Mouse (Mus musculus) hindbrain, embryonic 12.5 days (tissue): Measurements from ENCODE around the gene Plekhn1. TPM values are rescaled to one million over a fixed set of nuclear protein-coding genes. Genes with fewer than 3 reads are reported as not detected.

Source experiments
- ATAC-seq: fragments of 200-750 bp; cut with Nextera tagmentation; 2 replicates; pipeline ENCODE4 v1.8.0; 2017; ENCODE audit warnings: moderate TSS enrichment; ENCODE audit not compliant: low FRiP score
- H3K27ac ChIP-seq: fragments of 300-500 bp; sonication (generic); 2 replicates; pipeline ENCODE4 v1.5.1; 2016; ENCODE audit warnings: mild to moderate bottlenecking
- H3K27me3 ChIP-seq: fragments of 300-500 bp; sonication (generic); 2 replicates; pipeline ENCODE4 v1.6.1; 2016; ENCODE audit warnings: mild to moderate bottlenecking
- H3K36me3 ChIP-seq: fragments of 300-500 bp; sonication (generic); 2 replicates; pipeline ENCODE4 v1.6.1; 2016; ENCODE audit warnings: mild to moderate bottlenecking
- H3K4me1 ChIP-seq: fragments of 300-500 bp; sonication (generic); 2 replicates; pipeline ENCODE4 v1.6.1; 2016
- H3K4me2 ChIP-seq: fragments of 300-500 bp; sonication (generic); replicated peaks from 2 replicates; pipeline ENCODE4 v1.6.1; 2016; ENCODE audit warnings: mild to moderate bottlenecking
- H3K4me3 ChIP-seq: fragments of 300-500 bp; sonication (generic); 2 replicates; pipeline ENCODE4 v1.5.1; 2016; ENCODE audit warnings: mild to moderate bottlenecking
- H3K9ac ChIP-seq: fragments of 300-500 bp; sonication (generic); 2 replicates; pipeline ENCODE4 v1.6.1; 2016; ENCODE audit warnings: mild to moderate bottlenecking, moderate library complexity
- H3K9me3 ChIP-seq: fragments of 300-500 bp; sonication (generic); replicated peaks from 2 replicates; pipeline ENCODE4 v1.6.1; 2016; ENCODE audit warnings: mild to moderate bottlenecking
- WGBS: fragments of 180-500 bp; shearing (Covaris S2); methylation state at CpG from one replicate; pipeline ENCODE4 v1.1.7; 2016; 5-methylcytosine and 5-hydroxymethylcytosine counted together
- polyA plus RNA-seq: library from polyadenylated mRNA; unstranded; fragments of >200 nt; fragmentation: Nextera tagmentation; extraction: Ambion mirVana; gene quantifications from 2 replicates; pipeline ENCODE4 v1.2.1, GENCODE M21; 2016

The Plekhn1 gene
- 29.0 and 30.5 TPM in 2 replicates for polyA plus RNA-seq

GRCm38 (mm10) chr4:156234701-156235213, at the start of gene Plekhn1:
Gene Plekhn1, minus strand, starts transcription at chr4:156234857.
- H3K27me3 ChIP-seq: no peaks in the 10 kb centered on the region
- ATAC-seq: peak; percentile 65
- H3K4me2 ChIP-seq: peak within 1 kb of the TSS; percentile 85
- H3K9me3 ChIP-seq: no peaks in the 10 kb centered on the region
- H3K4me1 ChIP-seq: peaks cover 21% of the 10 kb centered on the region
- peaks cover 50% of the 10 kb centered on the region for H3K36me3 ChIP-seq
- H3K9ac ChIP-seq: peak within 1 kb of the TSS; percentile 81
- peak within 1 kb of the TSS; percentile 75 for H3K4me3 ChIP-seq
- peak within 1 kb of the TSS; percentile 91 for H3K27ac ChIP-seq
- under 1% methylated on average over 38 of the region's 48 CpGs for WGBS

GRCm38 (mm10) chr4:156255078-156255839, 20.6 kb upstream of the Plekhn1 start, which contains the start of gene Samd11:
Gene Samd11, minus strand, starts transcription at chr4:156255657.
- Histone ChIP-seq H3K27me3 (peaks cover 29% of the 10 kb centered on the region), H3K4me2 (peak within 1 kb of the TSS; percentile 41), H3K36me3 (no peaks in the 10 kb centered on the region), H3K9me3 (no peaks in the 10 kb centered on the region), H3K4me3 (peak within 1 kb of the TSS; percentile 18), H3K9ac (peak within 1 kb of the TSS; percentile 18; the same call in 1 of the 2 replicates), H3K4me1 (peaks cover 24% of the 10 kb centered on the region), H3K27ac (0 out of 2 replicates have a peak within 1 kb of the TSS, but pooled peaks have one; percentile 4)
- peak; percentile 56 for ATAC-seq
- 3% methylated on average over 26 of the region's 26 CpGs for WGBS

GRCm38 (mm10) chr4:156254361-156255077, 19.9 kb upstream of the Plekhn1 start:
- Histone ChIP-seq H3K4me3 (peak overlapping the region; percentile 18), H3K9ac (no peak overlapping the region), H3K4me1 (peaks cover 26% of the 10 kb centered on the region), H3K36me3 (0 out of 2 replicates have a peak, but pooled peaks cover under 1% of the 10 kb centered on the region), H3K9me3 (no peaks in the 10 kb centered on the region), H3K4me2 (peak overlapping the region; percentile 41), H3K27me3 (peaks cover 29% of the 10 kb centered on the region), H3K27ac (0 out of 2 replicates have a peak overlapping the region, but pooled peaks have one; percentile 4)
- WGBS: 4% methylated on average over 27 of the region's 30 CpGs
- peak; percentile 62 for ATAC-seq

GRCm38 (mm10) chr4:156253043-156253442, 18.4 kb upstream of the Plekhn1 start:
- ATAC-seq: peak; percentile 14; the same call in 1 of the 2 replicates
- H3K27ac ChIP-seq: peak overlapping the region; percentile 67; the same call in 1 of the 2 replicates

GRCm38 (mm10) chr4:156252619-156253018, 18.0 kb upstream of the Plekhn1 start:
- H3K9me3 ChIP-seq: no peaks in the 10 kb centered on the region
- peaks cover 33% of the 10 kb centered on the region for H3K27me3 ChIP-seq
- H3K27ac ChIP-seq: peak overlapping the region; percentile 67
- H3K4me3 ChIP-seq: no peak overlapping the region
- peaks cover 28% of the 10 kb centered on the region for H3K4me1 ChIP-seq
- ATAC-seq: no peak
- peaks cover 18% of the 10 kb centered on the region for H3K36me3 ChIP-seq
- 42% methylated on average over 3 of the region's 3 CpGs for WGBS
- no peak overlapping the region for H3K9ac ChIP-seq
- no peak overlapping the region for H3K4me2 ChIP-seq

More at GRCm38 (mm10) chr4:156253043-156253442, 18.4 kb upstream of the Plekhn1 start:
- Histone ChIP-seq H3K36me3 (peaks cover 14% of the 10 kb centered on the region), H3K9me3 (no peaks in the 10 kb centered on the region), H3K4me2 (no peak overlapping the region), H3K4me3 (no peak overlapping the region), H3K4me1 (peaks cover 28% of the 10 kb centered on the region), H3K9ac (no peak overlapping the region), H3K27me3 (peaks cover 33% of the 10 kb centered on the region)
- WGBS: 47% methylated on average over 7 of the region's 7 CpGs

- H3K4me3 ChIP-seq: no peak overlapping the region
- peaks cover 23% of the 10 kb centered on the region for H3K36me3 ChIP-seq
- H3K9ac ChIP-seq: no peak overlapping the region
- H3K9me3 ChIP-seq: no peaks in the 10 kb centered on the region
- WGBS: 29% methylated on average over 7 of the region's 7 CpGs
- ATAC-seq: no peak
- H3K27me3 ChIP-seq: peaks cover 33% of the 10 kb centered on the region
- no peak overlapping the region for H3K4me2 ChIP-seq
- H3K27ac ChIP-seq: peak overlapping the region; percentile 67
- peaks cover 28% of the 10 kb centered on the region for H3K4me1 ChIP-seq
Observed at GRCm38 (mm10) chr4:156252140-156252539, 17.5 kb upstream of the Plekhn1 start.

GRCm38 (mm10) chr4:156251081-156251480, 16.4 kb upstream of the Plekhn1 start:
- no peak overlapping the region for H3K27ac ChIP-seq
- 73% methylated on average over 8 of the region's 8 CpGs for WGBS

GRCm38 (mm10) chr4:156249567-156249966, 14.9 kb upstream of the Plekhn1 start:
- Histone ChIP-seq H3K9me3 (no peaks in the 10 kb centered on the region), H3K4me3 (no peak overlapping the region), H3K27ac (no peak overlapping the region), H3K4me1 (peaks cover 17% of the 10 kb centered on the region), H3K9ac (no peak overlapping the region), H3K4me2 (no peak overlapping the region), H3K36me3 (peaks cover 47% of the 10 kb centered on the region), H3K27me3 (peaks cover 21% of the 10 kb centered on the region)
- 67% methylated on average over 11 of the region's 11 CpGs for WGBS
- peak; percentile 15; the same call in 1 of the 2 replicates for ATAC-seq

More at GRCm38 (mm10) chr4:156251081-156251480, 16.4 kb upstream of the Plekhn1 start:
- H3K27me3 ChIP-seq: peaks cover 33% of the 10 kb centered on the region
- no peaks in the 10 kb centered on the region for H3K9me3 ChIP-seq
- H3K9ac ChIP-seq: no peak overlapping the region; the same call in 1 of the 2 replicates
- ATAC-seq: no peak
- no peak overlapping the region for H3K4me2 ChIP-seq
- peaks cover 32% of the 10 kb centered on the region for H3K36me3 ChIP-seq
- H3K4me3 ChIP-seq: no peak overlapping the region
- peaks cover 28% of the 10 kb centered on the region for H3K4me1 ChIP-seq

GRCm38 (mm10) chr4:156236651-156237447, 2.2 kb upstream of the Plekhn1 start:
- Histone ChIP-seq H3K36me3 (peaks cover 50% of the 10 kb centered on the region), H3K4me1 (peaks cover 21% of the 10 kb centered on the region), H3K9ac (peak overlapping the region; percentile 47; the same call in 1 of the 2 replicates), H3K4me3 (peak overlapping the region; percentile 75), H3K27me3 (no peaks in the 10 kb centered on the region), H3K9me3 (no peaks in the 10 kb centered on the region), H3K27ac (no peak overlapping the region), H3K4me2 (peak overlapping the region; percentile 85)
- ATAC-seq: no peak
- 23% methylated on average over 58 of the region's 60 CpGs for WGBS

- H3K4me3 ChIP-seq: peak within 1 kb of the TSS; percentile 75
- H3K9ac ChIP-seq: peak within 1 kb of the TSS; percentile 81
- peaks cover 50% of the 10 kb centered on the region for H3K36me3 ChIP-seq
- H3K4me2 ChIP-seq: peak within 1 kb of the TSS; percentile 85
- H3K27me3 ChIP-seq: no peaks in the 10 kb centered on the region
- H3K9me3 ChIP-seq: no peaks in the 10 kb centered on the region
- peak; percentile 88 for ATAC-seq
- WGBS: under 1% methylated on average over 78 of the region's 90 CpGs
- peaks cover 21% of the 10 kb centered on the region for H3K4me1 ChIP-seq
- H3K27ac ChIP-seq: peak within 1 kb of the TSS; percentile 91
Observed at GRCm38 (mm10) chr4:156235808-156236533, 1.3 kb upstream of the Plekhn1 start, which contains the start of gene Noc2l. Gene Noc2l, plus strand, starts transcription at chr4:156236010.

- Histone ChIP-seq H3K4me2 (peak overlapping the region; percentile 85), H3K9ac (peak overlapping the region; percentile 79), H3K9me3 (no peaks in the 10 kb centered on the region), H3K4me1 (peaks cover 21% of the 10 kb centered on the region), H3K27ac (peak overlapping the region; percentile 86), H3K4me3 (peak overlapping the region; percentile 75), H3K27me3 (no peaks in the 10 kb centered on the region), H3K36me3 (peaks cover 50% of the 10 kb centered on the region)
- 1% methylated on average over 15 of the region's 15 CpGs for WGBS
- ATAC-seq: peak; percentile 52
Observed at GRCm38 (mm10) chr4:156235360-156235770, 708 bp upstream of the Plekhn1 start.
